Mouse (Mus musculus) CH12.LX (cell line): ENCODE results near the gene Pik3c2g.

Experiments
- BHLHE40 ChIP-seq: IDR thresholded peaks from 2 replicates; pipeline ENCODE4 v1.6.1; 2011; ENCODE audit warnings: mild to moderate bottlenecking, low read depth, low read length, improper control_type of control experiment
- CTCF ChIP-seq, 2 experiments: IDR thresholded peaks in 1 of 2; conservative IDR thresholded peaks in 1 of 2; 2 replicates each; pipeline ENCODE4 v1.5.1; 2011 to 2012; ENCODE audit warnings: low read depth in 2 of 2, low read length in 2 of 2, improper control_type of control experiment in 1 of 2, inconsistent platforms in 1 of 2, mild to moderate bottlenecking in 1 of 2, moderate library complexity in 1 of 2
- E2F4 ChIP-seq: IDR thresholded peaks from 2 replicates; pipeline ENCODE4 v1.6.1; 2011; ENCODE audit warnings: low read depth, low read length, improper control_type of control experiment; ENCODE audit not compliant: insufficient replicate concordance
- EP300 ChIP-seq: IDR thresholded peaks from 2 replicates; pipeline ENCODE4 v1.6.1; 2011; ENCODE audit warnings: low read length, improper control_type of control experiment
- GABPA ChIP-seq: IDR thresholded peaks from 2 replicates; pipeline ENCODE4 v1.6.1; 2012; ENCODE audit warnings: low read depth, low read length, improper control_type of control experiment, inconsistent platforms; ENCODE audit not compliant: insufficient replicate concordance
- MAX ChIP-seq: IDR thresholded peaks from 2 replicates; pipeline ENCODE4 v1.6.1; 2011; ENCODE audit warnings: low read length, improper control_type of control experiment
- MEF2A ChIP-seq: IDR thresholded peaks from 2 replicates; pipeline ENCODE4 v1.6.1; 2014; ENCODE audit warnings: low read depth, mild to moderate bottlenecking, inconsistent platforms, low read length, improper control_type of control experiment, borderline replicate concordance
- NRF1 ChIP-seq: IDR thresholded peaks from 2 replicates; pipeline ENCODE4 v1.6.1; 2014; ENCODE audit warnings: low read depth, mild to moderate bottlenecking, inconsistent platforms, low read length, improper control_type of control experiment, moderate library complexity
- POLR2A ChIP-seq: IDR thresholded peaks from 2 replicates; pipeline ENCODE4 v1.6.1; 2011; ENCODE audit warnings: low read depth, mild to moderate bottlenecking, improper control_type of control experiment, low read length

- TF ChIP-seq CTCF (conservative IDR thresholded peaks at IDR 0.05 in 1 of 2, IDR thresholded peaks at IDR 0.05 in 1 of 2; ENCODE audit: low read depth in 2 of 2, low read length in 2 of 2) (no peak), EP300 (no peak), MAX (no peak), POLR2A (no peak), MEF2A (no peak), GABPA (no peak), E2F4 (no peak), BHLHE40 (no peak), NRF1 (no peak)
These were observed 177.4 kb downstream of the Pik3c2g start for GRCm38 (mm10) chr6:139764398-139764797.
